Mouse (Mus musculus): Measurements from ENCODE around the gene Eml3. TPM values are rescaled to one million over a fixed set of nuclear protein-coding genes. Genes with fewer than 3 reads are reported as not detected.
"Not testable (repeated sequence)": the region's sequence is repeated elsewhere in the genome, so short reads cannot be mapped to it uniquely, and the experiment has no call there.

Eml3 gene
- total RNA-seq, 2 experiments from 2014 or later, result 27.4 to 30.2 TPM

- no peak for ATAC-seq (replicated peaks; ENCODE audit: poor library complexity, severe bottlenecking)
Observed at GRCm38 (mm10) chr19:8945251-8945650, 15.9 kb downstream of the Eml3 start.

DNA sequence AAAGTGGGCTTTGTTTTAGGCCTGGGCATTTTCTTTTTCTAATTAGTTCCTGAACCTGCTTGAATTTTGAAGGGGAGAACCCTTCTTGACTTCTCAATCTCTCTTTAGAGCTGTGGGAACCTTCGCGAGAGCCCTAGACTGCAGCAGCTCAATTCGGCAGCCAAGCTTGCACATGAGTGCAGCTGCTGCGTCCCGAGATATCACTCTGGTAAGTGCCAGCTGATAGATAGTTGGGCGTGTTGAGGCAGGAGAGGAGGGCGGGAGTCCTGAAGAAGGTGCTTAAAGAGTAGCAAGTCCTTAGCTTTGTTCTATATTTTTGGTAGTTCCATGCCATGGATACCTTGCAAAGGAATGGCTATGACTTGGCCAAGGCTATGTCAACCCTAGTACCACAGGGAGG is 17.6 kb downstream of the Eml3 start:
- ATAC-seq (replicated peaks; ENCODE audit: poor library complexity, severe bottlenecking), result no peak

DNA sequence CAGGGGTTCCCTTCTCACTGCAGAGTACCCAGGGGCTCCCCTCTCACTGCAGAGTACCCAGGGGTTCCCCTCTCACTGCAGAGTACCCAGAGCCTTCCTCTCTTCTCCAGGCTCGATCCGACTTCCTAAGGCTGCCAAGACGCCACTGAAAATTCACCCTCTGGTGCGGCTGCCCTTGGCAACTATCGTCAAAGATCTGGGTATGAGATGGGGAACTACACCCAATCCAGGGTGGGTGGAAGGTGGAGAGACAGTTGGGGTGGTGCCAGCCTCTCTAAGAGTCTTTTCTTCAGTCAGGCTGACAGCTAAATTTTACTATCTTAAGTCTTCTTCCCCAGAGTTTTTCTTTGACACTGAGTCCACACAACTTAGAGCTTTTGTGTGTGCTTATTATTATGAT is 20.8 kb downstream of the Eml3 start:
- ATAC-seq (replicated peaks; ENCODE audit: poor library complexity, severe bottlenecking), result no peak

DNA sequence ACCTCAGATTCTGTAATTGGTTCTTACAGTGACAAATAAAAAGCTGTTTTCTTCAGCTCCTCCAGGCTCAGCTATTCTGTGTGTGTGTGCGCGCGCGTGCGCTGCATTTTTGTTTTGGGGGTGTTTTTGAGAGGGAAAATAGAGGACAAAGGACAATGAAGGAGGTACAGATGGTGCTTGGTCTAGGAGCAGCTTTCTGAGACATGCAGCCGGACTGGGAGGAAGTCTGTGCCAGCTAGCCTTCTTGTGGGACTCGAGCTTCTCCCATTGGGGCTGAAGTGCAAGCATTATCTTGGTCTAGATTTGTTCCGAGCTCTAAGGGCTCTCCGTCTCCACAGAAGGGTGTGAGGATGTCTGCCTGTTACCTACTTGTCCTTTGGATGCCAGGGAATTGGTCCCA is 22.9 kb downstream of the Eml3 start:
- ATAC-seq (replicated peaks; ENCODE audit: poor library complexity, severe bottlenecking), result no peak

DNA sequence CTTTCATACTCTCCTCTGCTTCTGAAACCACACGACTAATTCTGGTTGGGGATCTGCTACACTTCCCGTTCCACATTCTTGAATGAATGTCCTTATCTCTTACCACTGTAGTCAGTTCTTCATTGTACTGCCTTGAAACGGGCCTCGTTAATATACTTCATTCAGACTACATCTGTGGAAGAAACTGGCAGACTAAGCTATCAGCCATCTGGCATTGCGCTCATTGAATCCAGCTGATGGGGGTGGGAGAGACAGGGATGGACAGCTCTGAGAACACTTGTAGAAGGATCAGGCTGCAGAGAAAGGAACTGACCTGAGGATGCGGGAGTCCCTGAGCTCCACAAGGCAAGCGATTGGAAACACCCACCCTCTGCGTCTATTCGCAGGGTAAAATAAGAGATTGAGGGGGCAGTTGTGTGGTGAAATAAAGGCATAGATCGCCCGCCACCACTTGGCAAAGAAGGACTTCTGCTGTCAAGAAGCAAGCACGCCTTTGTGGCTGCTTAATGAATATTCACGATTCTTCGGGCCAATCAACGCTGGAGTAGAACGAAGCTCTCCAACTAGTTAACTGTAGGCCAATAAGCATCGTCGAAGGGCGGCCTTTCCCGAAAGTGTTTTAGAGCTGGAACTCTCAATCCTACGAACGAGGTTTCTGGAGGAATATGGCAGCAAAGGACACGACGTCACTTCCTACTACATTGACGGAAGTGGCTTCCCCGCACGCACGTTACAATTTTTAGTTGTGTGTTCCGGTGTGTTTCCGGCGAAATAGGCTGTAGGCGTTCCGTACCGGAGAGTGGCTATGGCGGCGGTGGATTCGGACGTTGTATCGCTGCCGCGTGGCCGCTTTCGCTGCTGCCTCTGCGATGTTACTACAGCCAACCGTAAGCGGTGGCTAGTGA is 24.0 kb downstream of the Eml3 start, which contains the start of gene Tut1:
Tut1 (plus strand) TSS at position 713 of the 905 bp plus-strand sequence.
- peak; percentile 95 for ATAC-seq (replicated peaks; ENCODE audit: poor library complexity, severe bottlenecking)

DNA sequence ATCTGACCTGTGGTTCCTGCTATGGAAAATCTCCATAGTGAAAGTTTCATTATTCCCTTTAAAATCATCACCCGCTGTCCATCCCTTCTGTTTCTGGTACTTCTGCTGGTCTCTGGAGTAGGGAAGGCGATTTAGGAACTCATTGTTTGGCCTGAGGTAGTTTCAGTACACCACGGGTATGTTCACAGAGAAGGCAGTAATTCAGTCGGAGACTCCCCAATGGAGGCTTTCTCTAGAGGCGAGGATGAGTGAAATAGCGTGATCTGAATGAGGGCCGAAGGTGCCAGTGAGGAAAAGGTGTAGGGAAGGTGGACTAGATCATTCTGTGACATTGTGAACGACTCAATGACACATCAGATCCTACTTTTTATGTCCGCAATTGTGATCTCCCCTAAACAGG is 24.8 kb downstream of the Eml3 start:
- ATAC-seq (replicated peaks; ENCODE audit: poor library complexity, severe bottlenecking), result no peak

- ATAC-seq (replicated peaks; ENCODE audit: poor library complexity, severe bottlenecking), result no peak
Observed at GRCm38 (mm10) chr19:8962256-8962655, 32.9 kb downstream of the Eml3 start.

GRCm38 (mm10) chr19:8965075-8965474 is 35.7 kb downstream of the Eml3 start:
- no peak for ATAC-seq (replicated peaks; ENCODE audit: poor library complexity, severe bottlenecking)

GRCm38 (mm10) chr19:8965771-8966170 is 36.4 kb downstream of the Eml3 start:
- no peak for ATAC-seq (replicated peaks; ENCODE audit: poor library complexity, severe bottlenecking)

DNA sequence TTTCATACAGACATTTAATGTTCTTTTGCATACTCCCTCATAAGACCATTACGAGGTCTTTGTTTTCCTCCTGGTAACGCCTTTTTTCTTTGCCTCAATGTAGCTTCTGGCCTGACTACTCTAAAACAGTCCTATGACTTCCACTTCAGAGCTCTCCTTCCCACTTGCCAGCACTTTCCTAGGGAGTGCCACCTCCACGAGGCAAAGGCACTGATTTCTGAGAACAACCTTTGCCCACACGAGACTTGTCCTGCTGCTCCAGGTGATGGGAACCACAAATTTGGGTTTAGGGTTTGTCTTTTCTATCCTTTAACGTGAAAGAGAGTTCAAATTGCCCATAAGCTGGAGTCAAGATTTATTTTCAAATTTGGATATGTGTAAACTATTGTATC is 36.8 kb downstream of the Eml3 start:
- ATAC-seq (replicated peaks; ENCODE audit: poor library complexity, severe bottlenecking), result no peak

GRCm38 (mm10) chr19:8966590-8967372 is 37.4 kb downstream of the Eml3 start, which contains the start of gene Eef1g:
Eef1g (plus strand) TSS chr19:8967041.
- peak; percentile 95 for ATAC-seq (replicated peaks; ENCODE audit: poor library complexity, severe bottlenecking)

DNA sequence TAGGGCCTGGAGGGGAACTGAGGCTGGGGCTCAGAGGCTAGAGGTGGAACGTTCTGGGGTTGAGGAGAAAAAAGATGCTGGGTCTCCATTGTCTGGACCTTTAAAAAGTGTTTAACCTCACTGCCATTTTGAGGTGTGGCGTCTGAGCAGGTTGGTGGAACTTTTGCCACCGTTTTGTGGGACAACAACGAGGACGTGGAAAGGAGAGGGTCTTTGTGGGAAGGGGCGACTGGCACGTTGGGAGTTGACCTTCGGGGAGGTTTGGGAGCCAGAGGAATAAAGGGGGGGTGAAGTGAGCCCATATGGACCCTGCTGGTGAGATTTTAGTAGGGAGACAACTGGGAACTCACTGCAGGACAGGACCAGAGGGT is 38.0 kb downstream of the Eml3 start:
- ATAC-seq (replicated peaks; ENCODE audit: poor library complexity, severe bottlenecking), result no peak

DNA sequence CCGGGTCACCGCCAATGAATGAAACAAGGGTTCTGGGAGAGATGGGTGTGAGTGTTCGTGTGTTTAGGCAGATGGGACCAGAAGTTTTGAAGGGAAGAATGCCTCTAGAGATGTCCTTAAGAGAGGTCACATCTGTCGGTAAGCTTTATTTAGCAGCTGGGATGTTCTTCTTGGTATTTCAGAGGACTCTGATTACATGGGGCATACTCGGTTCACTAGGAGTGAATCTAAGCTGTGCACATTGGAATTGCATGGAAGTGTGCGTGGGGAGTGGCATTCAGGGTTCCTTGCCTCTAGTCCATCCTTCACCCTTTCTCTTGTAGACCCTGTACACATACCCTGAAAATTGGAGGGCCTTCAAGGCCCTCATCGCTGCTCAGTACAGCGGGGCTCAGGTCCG is 38.5 kb downstream of the Eml3 start:
- ATAC-seq (replicated peaks; ENCODE audit: poor library complexity, severe bottlenecking), result no peak

GRCm38 (mm10) chr19:8972491-8972890 is 43.1 kb downstream of the Eml3 start:
- not testable (repeated sequence) for ATAC-seq (replicated peaks; ENCODE audit: poor library complexity, severe bottlenecking)

- ATAC-seq (replicated peaks; ENCODE audit: poor library complexity, severe bottlenecking), result no peak
Observed at GRCm38 (mm10) chr19:8974638-8975037, 45.3 kb downstream of the Eml3 start.

DNA sequence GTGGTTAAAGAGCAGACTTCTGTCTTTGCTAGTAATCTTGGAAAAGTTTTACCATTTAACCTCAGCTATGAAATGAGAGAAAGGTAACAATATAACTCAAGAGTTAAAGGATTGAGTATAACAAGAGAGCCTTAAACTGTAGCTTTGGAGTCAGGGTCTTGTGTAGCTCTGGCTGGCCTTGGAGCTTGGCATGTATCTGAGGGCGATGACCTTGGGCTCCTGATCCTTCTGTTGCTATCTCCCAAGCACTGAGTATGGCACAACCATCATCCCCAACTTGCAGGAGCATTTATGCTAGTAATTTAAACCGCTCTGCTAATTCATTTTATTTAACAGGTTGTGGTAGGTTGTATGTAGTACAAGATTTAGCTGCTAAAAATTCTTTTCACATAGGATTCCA is 46.1 kb downstream of the Eml3 start:
- ATAC-seq (replicated peaks; ENCODE audit: poor library complexity, severe bottlenecking), result no peak

DNA sequence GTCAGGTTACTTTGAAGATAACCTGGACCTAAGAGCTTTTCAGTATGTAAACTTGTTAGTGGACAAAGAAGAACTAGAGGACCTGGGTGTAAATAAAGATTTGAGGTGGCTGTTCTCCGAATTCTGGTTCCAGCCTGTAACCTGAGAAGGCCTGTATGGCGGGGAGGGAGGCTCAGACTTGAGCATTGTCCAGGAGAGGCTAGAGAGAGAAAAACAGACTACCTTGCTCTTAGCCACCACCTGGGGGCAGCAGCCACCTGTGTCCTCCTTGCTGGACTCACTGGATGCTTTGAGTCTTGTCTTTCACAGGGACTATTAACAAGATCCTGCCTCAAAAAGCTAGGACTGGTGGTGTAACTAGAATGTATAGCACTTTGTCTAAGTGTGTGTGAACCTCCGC is 47.2 kb downstream of the Eml3 start:
- peak; percentile 47 for ATAC-seq (replicated peaks; ENCODE audit: poor library complexity, severe bottlenecking)

- peak; percentile 56 for ATAC-seq (replicated peaks; ENCODE audit: poor library complexity, severe bottlenecking)
Observed at GRCm38 (mm10) chr19:8980771-8981170, 51.4 kb downstream of the Eml3 start.

- peak; percentile 26 for ATAC-seq (replicated peaks; ENCODE audit: poor library complexity, severe bottlenecking)
Observed at GRCm38 (mm10) chr19:8981450-8982168, 52.3 kb downstream of the Eml3 start.

DNA sequence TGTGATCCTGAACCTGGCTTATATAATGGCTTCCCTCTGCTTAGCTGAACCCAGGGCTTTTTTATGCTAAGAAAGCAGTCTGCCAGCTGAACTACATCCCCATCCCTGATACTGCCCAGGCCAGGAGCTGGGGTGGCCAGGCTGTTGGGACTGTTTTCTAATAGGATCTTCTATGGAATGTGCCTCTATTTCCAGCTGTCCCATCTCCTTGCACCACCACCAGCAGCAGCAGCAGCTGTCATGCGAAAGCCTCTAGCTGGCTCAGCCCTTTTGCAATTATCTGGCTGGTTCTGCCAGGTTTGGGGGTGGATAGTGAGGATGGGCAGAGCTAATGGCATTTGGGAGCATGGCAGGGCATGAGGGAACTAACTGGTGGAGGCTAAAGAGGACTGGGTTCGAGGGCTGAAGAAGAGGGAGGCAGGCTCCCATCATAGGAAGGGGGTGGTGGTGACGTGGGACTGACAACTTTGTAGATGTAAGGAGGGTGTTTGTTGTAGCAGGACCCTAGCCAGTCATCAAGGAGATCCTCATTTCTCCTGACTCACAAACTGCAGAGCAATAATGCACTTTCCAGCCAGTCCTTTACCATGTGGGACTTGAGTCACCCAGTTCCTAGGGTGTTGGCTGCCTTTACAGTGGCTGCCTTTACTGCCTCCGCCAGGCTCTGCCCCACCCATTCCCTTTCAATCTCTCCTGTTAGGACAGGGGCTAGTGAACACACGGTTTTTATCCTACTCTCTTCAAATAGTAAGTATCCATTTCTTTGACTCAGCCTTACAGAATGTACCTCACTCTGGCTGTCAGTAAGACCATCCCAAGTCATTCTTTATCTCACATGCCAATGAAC is 53.2 kb downstream of the Eml3 start:
- ATAC-seq (replicated peaks; ENCODE audit: poor library complexity, severe bottlenecking), result no peak

Data from granulocyte monocyte progenitor cell, adult 5-6 weeks (primary cell).